Mouse (Mus musculus) layer of hippocampus, postnatal 36 days (tissue): ENCODE data around the gene Ctla4. TPM values are rescaled to one million over a fixed set of nuclear protein-coding genes. Genes with fewer than 3 reads are reported as not detected.

Experiments
- total RNA-seq, 2 experiments: library from RNA; stranded (reverse); gene quantifications; 2 replicates each; pipeline ENCODE4 v1.2.3; 2021

The Ctla4 gene
- total RNA-seq, 2 experiments from 2014 or later = not detected

Other genes with a start within 250 kb of the Ctla4 start
- gene Cd28, start 170.2 kb upstream of the Ctla4 start, total RNA-seq = under 1 TPM; 0.07 to 0.10 TPM
- not detected for gene Icos, start 90.9 kb downstream of the Ctla4 start, total RNA-seq